Mouse (Mus musculus): ENCODE data around the gene Igsf9b. TPM values are rescaled to one million over a fixed set of nuclear protein-coding genes. Genes with fewer than 3 reads are reported as not detected.
A peak's percentile ranks its signal among the peaks of the same experiment; 100 is the strongest.

The Igsf9b gene
- polyA plus RNA-seq, 1 experiment from 2014 or later = 2.2 TPM

DNA sequence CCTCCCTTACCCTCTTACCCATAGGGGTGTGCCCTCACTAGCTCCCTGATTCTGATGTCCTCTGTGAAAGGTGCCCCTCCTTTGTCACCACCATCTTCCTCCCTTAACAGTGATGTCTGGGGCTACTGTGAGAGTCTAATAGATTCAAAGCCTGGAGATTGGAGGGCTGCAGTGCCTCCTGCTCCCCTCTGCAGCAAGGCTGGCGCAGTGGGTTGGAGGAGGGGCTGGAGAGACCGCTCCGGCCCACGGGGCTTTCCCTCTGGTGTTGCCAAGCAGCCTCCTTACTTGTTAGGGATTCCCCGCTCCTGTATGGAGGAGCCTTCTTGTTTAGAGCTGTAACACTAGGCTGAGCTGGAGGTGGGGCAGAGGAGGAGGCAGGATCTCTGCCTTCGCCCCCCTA is 9.6 kb downstream of the Igsf9b start:
- 34% methylated on average over 6 of the region's 6 CpGs for WGBS

GRCm38 (mm10) chr9:27310005-27310404 is 11.0 kb downstream of the Igsf9b start:
- 77% methylated on average over 4 of the region's 4 CpGs for WGBS

More for the DNA sequence above, 9.6 kb downstream of the Igsf9b start:
- Histone ChIP-seq H3K36me3 (ENCODE audit: insufficient read depth) (no peaks in the 10 kb centered on the region), H3K4me2 (no peak overlapping the region), H3K27ac (ENCODE audit: low read depth) (no peak overlapping the region), H3K4me1 (ENCODE audit: insufficient read depth) (no peaks in the 10 kb centered on the region), H3K9me3 (ENCODE audit: low read depth, low read length) (no peaks in the 10 kb centered on the region), H3K27me3 (ENCODE audit: insufficient read depth, low read length) (no peaks in the 10 kb centered on the region), H3K4me3 (ENCODE audit: low read depth, low read length) (no peak overlapping the region), H3K9ac (no peak overlapping the region)
- ATAC-seq (ENCODE audit: insufficient read depth) = no peak
- DNase-seq = no peak
- no peak for TF ChIP-seq CTCF (IDR thresholded peaks at IDR 0.05; ENCODE audit: low read depth)

DNA sequence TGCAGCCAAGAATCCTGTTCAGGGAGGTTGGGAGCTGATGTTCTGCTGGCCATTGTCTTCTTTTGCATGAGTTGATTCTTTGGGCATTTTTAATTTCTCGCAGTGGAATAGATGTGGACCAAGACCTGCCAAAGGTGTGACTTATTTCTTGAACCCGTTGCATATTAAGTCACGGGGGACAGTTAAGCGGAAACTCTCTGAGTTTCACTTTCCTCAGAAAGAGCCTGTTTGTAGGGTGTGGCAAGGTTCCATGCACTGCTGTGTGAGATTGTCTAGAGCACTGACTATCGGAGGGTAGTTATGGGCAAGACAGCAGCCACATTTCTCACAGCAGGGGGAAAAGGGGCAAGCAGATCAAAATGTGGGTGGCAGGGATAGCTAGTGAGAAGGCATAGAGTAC is 14.4 kb downstream of the Igsf9b start:
- no peaks in the 10 kb centered on the region for H3K4me1 ChIP-seq (ENCODE audit: insufficient read depth)
- H3K36me3 ChIP-seq (ENCODE audit: insufficient read depth) = no peaks in the 10 kb centered on the region
- DNase-seq (no peak), ATAC-seq (ENCODE audit: insufficient read depth) (no peak)
- H3K4me2 ChIP-seq = no peak overlapping the region
- no peak for TF ChIP-seq CTCF (IDR thresholded peaks at IDR 0.05; ENCODE audit: low read depth)
- no peak overlapping the region for H3K9ac ChIP-seq
- no peaks in the 10 kb centered on the region for H3K27me3 ChIP-seq (ENCODE audit: insufficient read depth, low read length)
- no peak overlapping the region for H3K27ac ChIP-seq (ENCODE audit: low read depth)
- H3K9me3 ChIP-seq (ENCODE audit: low read depth, low read length) = no peaks in the 10 kb centered on the region
- 85% methylated on average over 5 of the region's 5 CpGs for WGBS
- H3K4me3 ChIP-seq (ENCODE audit: low read depth, low read length) = no peak overlapping the region

More at GRCm38 (mm10) chr9:27310005-27310404, 11.0 kb downstream of the Igsf9b start:
- Histone ChIP-seq H3K27ac (ENCODE audit: low read depth) (no peak overlapping the region), H3K9ac (no peak overlapping the region), H3K4me3 (ENCODE audit: low read depth, low read length) (no peak overlapping the region), H3K4me1 (ENCODE audit: insufficient read depth) (no peaks in the 10 kb centered on the region), H3K27me3 (ENCODE audit: insufficient read depth, low read length) (no peaks in the 10 kb centered on the region), H3K4me2 (no peak overlapping the region), H3K36me3 (ENCODE audit: insufficient read depth) (no peaks in the 10 kb centered on the region), H3K9me3 (ENCODE audit: low read depth, low read length) (no peaks in the 10 kb centered on the region)
- TF ChIP-seq CTCF (IDR thresholded peaks at IDR 0.05; ENCODE audit: low read depth) = no peak
- ATAC-seq (ENCODE audit: insufficient read depth) (no peak), DNase-seq (no peak)

GRCm38 (mm10) chr9:27321267-27321666 is 22.3 kb downstream of the Igsf9b start:
- WGBS = 81% methylated on average over 8 of the region's 8 CpGs
- TF ChIP-seq CTCF (IDR thresholded peaks at IDR 0.05; ENCODE audit: low read depth) = no peak

DNA sequence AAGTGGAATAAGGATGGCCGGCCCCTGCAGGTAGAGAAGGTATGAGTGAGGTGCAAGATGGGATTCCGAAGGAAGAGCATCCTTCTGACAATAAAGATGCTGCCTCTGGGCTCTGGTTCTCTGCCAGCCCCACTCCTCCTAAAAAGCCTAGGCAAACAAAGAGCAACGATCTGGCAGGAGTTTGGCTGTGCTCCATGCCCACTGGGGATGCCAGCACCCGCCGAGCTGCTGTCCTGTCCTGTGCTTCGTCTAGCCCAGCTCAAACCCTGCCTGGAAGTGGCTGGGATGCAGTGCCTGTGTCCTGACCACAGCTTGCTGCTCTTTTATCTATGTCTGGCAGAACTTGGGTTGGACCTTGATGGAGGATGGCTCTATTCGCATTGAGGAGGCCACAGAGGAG is 23.3 kb downstream of the Igsf9b start:
- Histone ChIP-seq H3K4me2 (no peak overlapping the region), H3K9ac (no peak overlapping the region), H3K4me1 (ENCODE audit: insufficient read depth) (no peaks in the 10 kb centered on the region), H3K27me3 (ENCODE audit: insufficient read depth, low read length) (no peaks in the 10 kb centered on the region), H3K9me3 (ENCODE audit: low read depth, low read length) (no peaks in the 10 kb centered on the region), H3K27ac (ENCODE audit: low read depth) (no peak overlapping the region), H3K4me3 (ENCODE audit: low read depth, low read length) (no peak overlapping the region), H3K36me3 (ENCODE audit: insufficient read depth) (no peaks in the 10 kb centered on the region)
- DNase-seq (no peak), ATAC-seq (ENCODE audit: insufficient read depth) (no peak)
- 85% methylated on average over 7 of the region's 7 CpGs for WGBS
- TF ChIP-seq CTCF (IDR thresholded peaks at IDR 0.05; ENCODE audit: low read depth) = no peak

More at GRCm38 (mm10) chr9:27321267-27321666, 22.3 kb downstream of the Igsf9b start:
- Histone ChIP-seq H3K4me2 (no peak overlapping the region), H3K4me3 (ENCODE audit: low read depth, low read length) (no peak overlapping the region), H3K9me3 (ENCODE audit: low read depth, low read length) (no peaks in the 10 kb centered on the region), H3K27ac (ENCODE audit: low read depth) (no peak overlapping the region), H3K27me3 (ENCODE audit: insufficient read depth, low read length) (no peaks in the 10 kb centered on the region), H3K36me3 (ENCODE audit: insufficient read depth) (no peaks in the 10 kb centered on the region), H3K4me1 (ENCODE audit: insufficient read depth) (no peaks in the 10 kb centered on the region), H3K9ac (no peak overlapping the region)
- DNase-seq (no peak), ATAC-seq (ENCODE audit: insufficient read depth) (no peak)

DNA sequence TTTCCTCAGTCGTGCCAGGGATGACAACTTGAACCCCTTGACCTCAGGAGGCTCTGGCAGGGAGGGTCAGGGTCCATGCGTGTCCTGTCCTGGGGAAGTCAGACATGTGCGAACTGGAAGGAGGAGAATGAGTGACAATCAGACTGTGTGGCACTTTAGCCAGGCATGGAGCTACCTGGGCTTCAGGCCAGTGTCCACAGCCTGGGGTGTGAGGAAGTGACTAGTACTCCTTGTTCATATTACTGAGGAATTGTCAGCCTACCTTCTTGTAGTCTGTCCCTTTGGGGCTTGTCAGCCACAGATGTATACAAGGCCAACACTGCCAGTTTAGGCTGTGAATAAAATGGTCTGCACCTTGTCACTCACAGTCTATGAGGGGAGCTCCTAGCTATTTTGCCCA is 24.4 kb downstream of the Igsf9b start:
- Histone ChIP-seq H3K4me1 (ENCODE audit: insufficient read depth) (no peaks in the 10 kb centered on the region), H3K36me3 (ENCODE audit: insufficient read depth) (no peaks in the 10 kb centered on the region), H3K27me3 (ENCODE audit: insufficient read depth, low read length) (no peaks in the 10 kb centered on the region), H3K9ac (no peak overlapping the region), H3K4me3 (ENCODE audit: low read depth, low read length) (no peak overlapping the region), H3K9me3 (ENCODE audit: low read depth, low read length) (no peaks in the 10 kb centered on the region), H3K27ac (ENCODE audit: low read depth) (no peak overlapping the region), H3K4me2 (no peak overlapping the region)
- 74% methylated on average over 3 of the region's 3 CpGs for WGBS
- TF ChIP-seq CTCF (IDR thresholded peaks at IDR 0.05; ENCODE audit: low read depth) = no peak
- ATAC-seq (ENCODE audit: insufficient read depth) (no peak), DNase-seq (no peak)

- no peak overlapping the region for H3K9ac ChIP-seq
- 46% methylated on average over 2 of the region's 2 CpGs for WGBS
- H3K27ac ChIP-seq (ENCODE audit: low read depth) = no peak overlapping the region
- DNase-seq (peak; percentile 77), ATAC-seq (ENCODE audit: insufficient read depth) (no peak)
- no peaks in the 10 kb centered on the region for H3K9me3 ChIP-seq (ENCODE audit: low read depth, low read length)
- H3K4me2 ChIP-seq = no peak overlapping the region
- 0 out of 2 replicates have a peak, but pooled peaks cover 3% of the 10 kb centered on the region for H3K4me1 ChIP-seq (ENCODE audit: insufficient read depth)
- no peaks in the 10 kb centered on the region for H3K27me3 ChIP-seq (ENCODE audit: insufficient read depth, low read length)
- H3K36me3 ChIP-seq (ENCODE audit: insufficient read depth) = no peaks in the 10 kb centered on the region
- peak; percentile 88 for TF ChIP-seq CTCF (IDR thresholded peaks at IDR 0.05; ENCODE audit: low read depth)
- H3K4me3 ChIP-seq (ENCODE audit: low read depth, low read length) = no peak overlapping the region
Observed at GRCm38 (mm10) chr9:27325920-27326319, 26.9 kb downstream of the Igsf9b start.

DNA sequence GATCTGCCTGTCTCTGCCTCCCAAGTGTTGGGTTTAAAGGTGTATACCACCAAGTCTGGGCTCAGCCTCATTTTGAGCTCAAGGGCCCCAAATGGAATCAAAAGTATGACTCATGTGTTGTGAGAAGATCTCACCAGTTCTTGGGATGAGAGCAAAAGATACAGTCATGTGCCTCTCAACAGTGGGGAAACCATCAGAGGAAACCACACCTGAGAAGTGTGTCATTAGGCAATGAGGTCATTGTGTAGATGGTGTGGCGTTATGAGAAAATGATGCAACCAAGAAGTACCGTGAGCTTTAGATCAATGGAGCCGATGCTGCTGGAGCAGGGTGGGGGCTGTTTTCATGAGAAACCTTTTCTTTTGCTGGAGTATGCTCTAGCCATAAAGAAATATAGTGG is 28.6 kb downstream of the Igsf9b start:
- no peaks in the 10 kb centered on the region for H3K9me3 ChIP-seq (ENCODE audit: low read depth, low read length)
- no peak overlapping the region for H3K4me3 ChIP-seq (ENCODE audit: low read depth, low read length)
- H3K9ac ChIP-seq = no peak overlapping the region
- ATAC-seq (ENCODE audit: insufficient read depth) = no peak
- 91% methylated on average over 3 of the region's 3 CpGs for WGBS
- DNase-seq = no peak
- 0 out of 2 replicates have a peak, but pooled peaks cover 3% of the 10 kb centered on the region for H3K4me1 ChIP-seq (ENCODE audit: insufficient read depth)
- H3K36me3 ChIP-seq (ENCODE audit: insufficient read depth) = no peaks in the 10 kb centered on the region
- H3K27me3 ChIP-seq (ENCODE audit: insufficient read depth, low read length) = no peaks in the 10 kb centered on the region
- H3K27ac ChIP-seq (ENCODE audit: low read depth) = no peak overlapping the region
- no peak overlapping the region for H3K4me2 ChIP-seq
- no peak for TF ChIP-seq CTCF (IDR thresholded peaks at IDR 0.05; ENCODE audit: low read depth)
